Comparison of ENCODE assay signal across 8 mouse cellular contexts in genomic region chr8:92828251-92828743, GRCm38 (mm10). TPM values are rescaled to one million over a fixed set of nuclear protein-coding genes. Genes with fewer than 3 reads are reported as not detected.
A peak's percentile ranks its signal among the peaks of the same experiment; 100 is the strongest.
DNase-seq lines count a peak whose midpoint lies in the region; ATAC-seq lines count a peak whose summit lies in the region.

No protein-coding gene starts in this region.

- WGBS in hindbrain, embryonic 12.5 days, result 52% methylated on average over 14 of the region's 15 CpGs
- 25% methylated on average over 15 of the region's 15 CpGs for WGBS in stomach, embryonic 15.5 days

- ATAC-seq in hindbrain, embryonic 12.5 days (ENCODE audit: low FRiP score), result no peak
- peak; percentile 50; the same call in 1 of the 2 replicates for ATAC-seq in stomach, embryonic 15.5 days (ENCODE audit: insufficient read depth, low FRiP score, low read depth)
- ATAC-seq in inflammation-experienced regulatory T-cells, adult 6 months, result no peak

- H3K9ac ChIP-seq in hindbrain, embryonic 12.5 days, result no peak overlapping the region
- H3K9ac ChIP-seq in stomach, embryonic 15.5 days, result no peak overlapping the region

- peak; percentile 81 to 84 for DNase-seq in cerebellum, postnatal 14 days
- DNase-seq in cerebellum, adult 9-10 months, result no peak
- DNase-seq in Muller cell, postnatal 12 days (ENCODE audit: inconsistent ontology term), result peak; percentile 70
- peak; percentile 29 for DNase-seq in forelimb bud, embryonic 11.5 days (ENCODE audit: low read depth, low spot score)
- DNase-seq in lung, postnatal 10 days, result peak; percentile 84

- H3K9me3 ChIP-seq in hindbrain, embryonic 12.5 days (replicated peaks), result no peaks in the 10 kb centered on the region
- no peaks in the 10 kb centered on the region for H3K9me3 ChIP-seq in stomach, embryonic 15.5 days

- H3K27me3 ChIP-seq in hindbrain, embryonic 12.5 days, result peaks cover 3% of the 10 kb centered on the region; the same call in 1 of the 2 replicates
- H3K27me3 ChIP-seq in stomach, embryonic 15.5 days (replicated peaks), result no peaks in the 10 kb centered on the region

- H3K4me2 ChIP-seq in hindbrain, embryonic 12.5 days (replicated peaks), result peak overlapping the region; percentile 81
- peak overlapping the region; percentile 63 for H3K4me2 ChIP-seq in stomach, embryonic 15.5 days

- peak overlapping the region; percentile 50 for H3K4me3 ChIP-seq in hindbrain, embryonic 12.5 days
- H3K4me3 ChIP-seq in stomach, embryonic 15.5 days (replicated peaks), result peak overlapping the region; percentile 50

- H3K4me1 ChIP-seq in hindbrain, embryonic 12.5 days, result peaks cover 11% of the 10 kb centered on the region
- H3K4me1 ChIP-seq in stomach, embryonic 15.5 days, result peaks cover 13% of the 10 kb centered on the region; the same call in 1 of the 2 replicates

- no peak overlapping the region for H3K27ac ChIP-seq in hindbrain, embryonic 12.5 days
- peak overlapping the region; percentile 93 for H3K27ac ChIP-seq in stomach, embryonic 15.5 days

- 0 out of 2 replicates have a peak, but pooled peaks cover 4% of the 10 kb centered on the region for H3K36me3 ChIP-seq in hindbrain, embryonic 12.5 days
- H3K36me3 ChIP-seq in stomach, embryonic 15.5 days, result no peaks in the 10 kb centered on the region

RNA-seq across cellular contexts. Expression of gene Mmp2, which starts 1.2 kb away (rescaled TPM):
- 107 and 111 TPM in 2 replicates for polyA plus RNA-seq in hindbrain, embryonic 12.5 days (2016; fragmentation: Nextera tagmentation; extraction: Ambion mirVana)
- polyA plus RNA-seq in stomach, embryonic 15.5 days (2015; fragmentation: Nextera tagmentation; extraction: Ambion mirVana), result 159 and 169 TPM in 2 replicates
- not detected for polyA plus RNA-seq in inflammation-experienced regulatory T-cells, adult 6 months (2017; shearing (Covaris generic))

RNA-seq across cellular contexts. Expression of gene Lpcat2, which starts 26.8 kb away (rescaled TPM):
- 6.6 and 9.2 TPM in 2 replicates for polyA plus RNA-seq in hindbrain, embryonic 12.5 days (2016; fragmentation: Nextera tagmentation; extraction: Ambion mirVana)
- polyA plus RNA-seq in stomach, embryonic 15.5 days (2015; fragmentation: Nextera tagmentation; extraction: Ambion mirVana), result 10.4 and 14.2 TPM in 2 replicates
- polyA plus RNA-seq in inflammation-experienced regulatory T-cells, adult 6 months (2017; shearing (Covaris generic)), result under 1 TPM in 2 of 3 experiments, not detected in 1; 0.21 to 0.26 TPM

Comparison
In these comparisons a context has a peak if more than half of its experiments do, and no peak if none do; other contexts are left out.
1. RNA of gene Mmp2, which starts 1.2 kb away (polyA plus RNA-seq): 159 to 169 TPM in stomach, embryonic 15.5 days and 107 to 111 TPM in hindbrain, embryonic 12.5 days; not detected in inflammation-experienced regulatory T-cells, adult 6 months; every median in the first group is over 100 times any median in the second.